Mouse (Mus musculus): ENCODE measurements around the gene Itpkb. TPM values are rescaled to one million over a fixed set of nuclear protein-coding genes. Genes with fewer than 3 reads are reported as not detected.

The Itpkb gene
- total and polyA plus RNA-seq, 3 experiments: 4.2 to 14.4 (median 10.6) TPM

GRCm38 (mm10) chr1:180282581-180282980 lies 47.7 kb upstream of the Itpkb start:
- dilution Hi-C loops (cut with MboI; ENCODE audit: extremely low pct_ligation_motif_present, extremely low pct_unique_long_range_greater_than_20kb, low sequenced_read_pairs) (no loop called here), in situ Hi-C loops (cut with MboI; ENCODE audit: low pct_ligation_motif_present, low pct_unique_long_range_greater_than_20kb, low sequenced_read_pairs) (loop anchor here (5.0 kb wide), 1 partner anchor 125 kb away; no protein-coding TSS in a partner anchor)
- Histone ChIP-seq H3K4me1 (ENCODE audit: control insufficient read depth in 1 of 2, insufficient read depth in 2 of 2) (peaks cover 18 to 42% of the 10 kb centered on the region in 2 experiments), H3K27ac (ENCODE audit: insufficient read depth, low read depth) (no peak overlapping the region), H3K79me2 (replicated peaks; ENCODE audit: control insufficient read depth, extremely low read depth, insufficient read depth, poor library complexity, severe bottlenecking) (no peaks in the 10 kb centered on the region), H3K36me3 (replicated peaks in 1 of 2; ENCODE audit: control insufficient read depth in 1 of 2, insufficient read depth in 1 of 2, low read length in 1 of 2) (no peaks in the 10 kb centered on the region), H3K4me3 (replicated peaks in 1 of 3; ENCODE audit: low read depth in 2 of 3, low read length in 2 of 3, poor library complexity in 1 of 3) (no peak overlapping the region), H3K27me3 (replicated peaks) (no peaks in the 10 kb centered on the region), H3K4me2 (ENCODE audit: insufficient read depth, low read depth, poor library complexity, severe bottlenecking) (no peak overlapping the region), H3K9ac (ENCODE audit: insufficient read depth, low read depth) (no peak overlapping the region), H3K9me3 (replicated peaks; ENCODE audit: low read length) (peaks cover 6% of the 10 kb centered on the region)
- TF ChIP-seq EP300 (IDR thresholded peaks at IDR 0.05; ENCODE audit: low read length): no peak
- TF ChIP-seq MAFK (IDR thresholded peaks at IDR 0.05; ENCODE audit: insufficient replicate concordance, low read length): no peak
- no peak for TF ChIP-seq PAX5 (IDR thresholded peaks at IDR 0.05; ENCODE audit: low read length)
- TF ChIP-seq ZNF384 (IDR thresholded peaks at IDR 0.05; ENCODE audit: low read depth, low read length): no peak
- no peak for TF ChIP-seq RCOR1 (conservative IDR thresholded peaks at IDR 0.05; ENCODE audit: low read depth, low read length)
- no peak for TF ChIP-seq SMC3 (IDR thresholded peaks at IDR 0.05; ENCODE audit: low read depth, low read length)
- TF ChIP-seq SIN3A (IDR thresholded peaks at IDR 0.05; ENCODE audit: low read length): no peak
- TF ChIP-seq KAT2A (IDR thresholded peaks at IDR 0.05; ENCODE audit: insufficient replicate concordance, low read length): no peak
- TF ChIP-seq MEF2A (IDR thresholded peaks at IDR 0.05; ENCODE audit: borderline replicate concordance, low read depth, low read length): no peak
- no peak for TF ChIP-seq JUN (IDR thresholded peaks at IDR 0.05; ENCODE audit: insufficient read depth, low read depth, low read length)
- TF ChIP-seq USF1 (IDR thresholded peaks at IDR 0.05; ENCODE audit: low read depth, low read length): no peak
- no peak for TF ChIP-seq MYC (IDR thresholded peaks at IDR 0.05; ENCODE audit: low read depth, low read length)
- no peak for TF ChIP-seq USF2 (conservative IDR thresholded peaks at IDR 0.05; ENCODE audit: low read depth, low read length)
- no peak for TF ChIP-seq NRF1 (IDR thresholded peaks at IDR 0.05; ENCODE audit: low read depth, low read length)
- TF ChIP-seq ZC3H11A (IDR thresholded peaks at IDR 0.05; ENCODE audit: low read depth, low read length): no peak
- TF ChIP-seq ZKSCAN1 (IDR thresholded peaks at IDR 0.05; ENCODE audit: borderline replicate concordance, low read depth, low read length): no peak
- no peak for DNase-seq (ENCODE audit: extremely low read depth)

GRCm38 (mm10) chr1:180283813-180284768 lies 46.2 kb upstream of the Itpkb start:
- H3K9me3 ChIP-seq (replicated peaks; ENCODE audit: low read length): peaks cover 6% of the 10 kb centered on the region
- no peak overlapping the region for H3K4me3 ChIP-seq (replicated peaks in 1 of 3; ENCODE audit: low read depth in 2 of 3, low read length in 2 of 3, poor library complexity in 1 of 3)
- no peak overlapping the region for H3K9ac ChIP-seq (ENCODE audit: insufficient read depth, low read depth)
- in situ Hi-C loops (cut with MboI; ENCODE audit: low pct_ligation_motif_present, low pct_unique_long_range_greater_than_20kb, low sequenced_read_pairs): loop anchor here (5.0 kb wide), 1 partner anchor 123 kb away; no protein-coding TSS in a partner anchor
- TF ChIP-seq CTCF (conservative IDR thresholded peaks at IDR 0.05 in 1 of 2, IDR thresholded peaks at IDR 0.05 in 1 of 2; ENCODE audit: low read depth in 2 of 2, low read length in 2 of 2) (peak in 1 of 2 experiments; percentile 31; a peak in 1 of 4 replicates), ZNF384 (IDR thresholded peaks at IDR 0.05; ENCODE audit: low read depth, low read length) (no peak), HCFC1 (IDR thresholded peaks at IDR 0.05; ENCODE audit: low read depth, low read length) (no peak), EP300 (IDR thresholded peaks at IDR 0.05; ENCODE audit: low read length) (peak; percentile 39), CHD1 (IDR thresholded peaks at IDR 0.05; ENCODE audit: low read depth, low read length) (0 out of 2 replicates have a peak, but pooled peaks have one; percentile 26), SIN3A (IDR thresholded peaks at IDR 0.05; ENCODE audit: low read length) (no peak), TCF12 (IDR thresholded peaks at IDR 0.05; ENCODE audit: low read depth, low read length) (no peak), ETS1 (conservative IDR thresholded peaks at IDR 0.05; ENCODE audit: low read depth, low read length) (peak; percentile 57), MEF2A (IDR thresholded peaks at IDR 0.05; ENCODE audit: borderline replicate concordance, low read depth, low read length) (0 out of 2 replicates have a peak, but pooled peaks have one; percentile 22)
- no peak for DNase-seq (ENCODE audit: extremely low read depth)
- no peaks in the 10 kb centered on the region for H3K27me3 ChIP-seq (replicated peaks)
- dilution Hi-C loops (cut with MboI; ENCODE audit: extremely low pct_ligation_motif_present, extremely low pct_unique_long_range_greater_than_20kb, low sequenced_read_pairs): no loop called here
- no peaks in the 10 kb centered on the region for H3K79me2 ChIP-seq (replicated peaks; ENCODE audit: control insufficient read depth, extremely low read depth, insufficient read depth, poor library complexity, severe bottlenecking)
- H3K4me1 ChIP-seq (ENCODE audit: control insufficient read depth in 1 of 2, insufficient read depth in 2 of 2): peaks cover 15 to 44% of the 10 kb centered on the region in 2 experiments
- peak overlapping the region; percentile 57 for H3K4me2 ChIP-seq (ENCODE audit: insufficient read depth, low read depth, poor library complexity, severe bottlenecking)
- no peaks in the 10 kb centered on the region for H3K36me3 ChIP-seq (replicated peaks in 1 of 2; ENCODE audit: control insufficient read depth in 1 of 2, insufficient read depth in 1 of 2, low read length in 1 of 2)
- H3K27ac ChIP-seq (ENCODE audit: insufficient read depth, low read depth): no peak overlapping the region

All from CH12.LX (cell line).